Mouse (Mus musculus): ENCODE data around the gene Ihh. TPM values are rescaled to one million over a fixed set of nuclear protein-coding genes. Genes with fewer than 3 reads are reported as not detected.

Ihh gene
- polyA plus RNA-seq, 2 experiments, result 6.0 to 30.6 TPM

GRCm38 (mm10) chr1:74901686-74902085 is 49.8 kb downstream of the Ihh start:
- H3K27me3 ChIP-seq (ENCODE audit: control insufficient read depth, insufficient read depth, low read length), result peaks cover 47% of the 10 kb centered on the region
- no peak overlapping the region for H3K4me3 ChIP-seq (replicated peaks; ENCODE audit: low read length)
- H3K27ac ChIP-seq (replicated peaks; ENCODE audit: low read depth, low read length), result no peak overlapping the region
- no peak for DNase-seq (ENCODE audit: low spot score)
- no peak overlapping the region for H3K9ac ChIP-seq (ENCODE audit: low read depth, low read length, severe bottlenecking)
- ATAC-seq (ENCODE audit: low FRiP score, low read depth), result no peak
- WGBS, result 7% methylated on average over 3 of the region's 3 CpGs
- 0 out of 2 replicates have a peak, but pooled peaks cover 9% of the 10 kb centered on the region for H3K4me1 ChIP-seq (ENCODE audit: control insufficient read depth, insufficient read depth, low read length)
- H3K4me2 ChIP-seq (replicated peaks; ENCODE audit: low read depth, low read length, severe bottlenecking), result no peak overlapping the region
- no peaks in the 10 kb centered on the region for H3K9me3 ChIP-seq (ENCODE audit: control insufficient read depth, low read length)
- no peak for TF ChIP-seq POLR2A (IDR thresholded peaks at IDR 0.05; ENCODE audit: borderline replicate concordance, extremely low read depth, insufficient read depth, insufficient read length)
- H3K36me3 ChIP-seq (ENCODE audit: control insufficient read depth, insufficient read depth, low read length), result no peaks in the 10 kb centered on the region

- ATAC-seq (ENCODE audit: low FRiP score, low read depth), result no peak
- DNase-seq (ENCODE audit: low spot score), result no peak
- under 1% methylated on average over 50 of the region's 66 CpGs for WGBS
- Histone ChIP-seq H3K9me3 (ENCODE audit: control insufficient read depth, low read length) (no peaks in the 10 kb centered on the region), H3K4me2 (replicated peaks; ENCODE audit: low read depth, low read length, severe bottlenecking) (peak overlapping the region; percentile 47), H3K4me3 (replicated peaks; ENCODE audit: low read length) (peak overlapping the region; percentile 31), H3K9ac (ENCODE audit: low read depth, low read length, severe bottlenecking) (peak overlapping the region; percentile 16; the same call in 1 of the 2 replicates), H3K4me1 (ENCODE audit: control insufficient read depth, insufficient read depth, low read length) (0 out of 2 replicates have a peak, but pooled peaks cover 9% of the 10 kb centered on the region), H3K36me3 (ENCODE audit: control insufficient read depth, insufficient read depth, low read length) (no peaks in the 10 kb centered on the region), H3K27ac (replicated peaks; ENCODE audit: low read depth, low read length) (no peak overlapping the region), H3K27me3 (ENCODE audit: control insufficient read depth, insufficient read depth, low read length) (peaks cover 57% of the 10 kb centered on the region)
- no peak for TF ChIP-seq POLR2A (IDR thresholded peaks at IDR 0.05; ENCODE audit: borderline replicate concordance, extremely low read depth, insufficient read depth, insufficient read length)
These were observed 50.9 kb downstream of the Ihh start for GRCm38 (mm10) chr1:74900341-74901285.

GRCm38 (mm10) chr1:74898656-74899431 is 52.6 kb downstream of the Ihh start:
- H3K36me3 ChIP-seq (ENCODE audit: control insufficient read depth, insufficient read depth, low read length), result no peaks in the 10 kb centered on the region
- no peak overlapping the region for H3K27ac ChIP-seq (replicated peaks; ENCODE audit: low read depth, low read length)
- TF ChIP-seq POLR2A (IDR thresholded peaks at IDR 0.05; ENCODE audit: borderline replicate concordance, extremely low read depth, insufficient read depth, insufficient read length), result no peak
- no peaks in the 10 kb centered on the region for H3K9me3 ChIP-seq (ENCODE audit: control insufficient read depth, low read length)
- peaks cover 72% of the 10 kb centered on the region for H3K27me3 ChIP-seq (ENCODE audit: control insufficient read depth, insufficient read depth, low read length)
- H3K9ac ChIP-seq (ENCODE audit: low read depth, low read length, severe bottlenecking), result no peak overlapping the region
- no peak overlapping the region for H3K4me2 ChIP-seq (replicated peaks; ENCODE audit: low read depth, low read length, severe bottlenecking)
- ATAC-seq (ENCODE audit: low FRiP score, low read depth) (no peak), DNase-seq (ENCODE audit: low spot score) (no peak)
- WGBS, result 6% methylated on average over 6 of the region's 10 CpGs
- 0 out of 2 replicates have a peak, but pooled peaks cover 9% of the 10 kb centered on the region for H3K4me1 ChIP-seq (ENCODE audit: control insufficient read depth, insufficient read depth, low read length)
- H3K4me3 ChIP-seq (replicated peaks; ENCODE audit: low read length), result no peak overlapping the region

- TF ChIP-seq POLR2A (IDR thresholded peaks at IDR 0.05; ENCODE audit: borderline replicate concordance, extremely low read depth, insufficient read depth, insufficient read length), result no peak
- no peaks in the 10 kb centered on the region for H3K9me3 ChIP-seq (ENCODE audit: control insufficient read depth, low read length)
- H3K27me3 ChIP-seq (ENCODE audit: control insufficient read depth, insufficient read depth, low read length), result peaks cover 73% of the 10 kb centered on the region
- H3K4me3 ChIP-seq (replicated peaks; ENCODE audit: low read length), result no peak overlapping the region
- no peak overlapping the region for H3K4me2 ChIP-seq (replicated peaks; ENCODE audit: low read depth, low read length, severe bottlenecking)
- 1% methylated on average over 7 of the region's 7 CpGs for WGBS
- ATAC-seq (ENCODE audit: low FRiP score, low read depth) (no peak), DNase-seq (ENCODE audit: low spot score) (no peak)
- H3K9ac ChIP-seq (ENCODE audit: low read depth, low read length, severe bottlenecking), result no peak overlapping the region
- no peak overlapping the region for H3K27ac ChIP-seq (replicated peaks; ENCODE audit: low read depth, low read length)
- H3K36me3 ChIP-seq (ENCODE audit: control insufficient read depth, insufficient read depth, low read length), result no peaks in the 10 kb centered on the region
- 0 out of 2 replicates have a peak, but pooled peaks cover 9% of the 10 kb centered on the region for H3K4me1 ChIP-seq (ENCODE audit: control insufficient read depth, insufficient read depth, low read length)
These were observed 53.5 kb downstream of the Ihh start for GRCm38 (mm10) chr1:74897976-74898375.

MicroRNA genes within 50 kb of the gene (microRNA counts, 519-probe panel; counts per million panel counts)
- microRNA mmu-miR-375, result 1,400 counts per million, percentile 9 among the panel's probes with 10 or more counts

Small RNA genes within 50 kb of the gene (microRNA-seq; reads per million reads assigned to microRNA genes)
- gene Mir375, result 408 reads per million, percentile 63 among the genes with 10 or more reads in this experiment

Other genes starting within 250 kb of the Ihh start
- 16.1 TPM in 2 replicates for gene Cyp27a1, start 238.1 kb downstream of the Ihh start, polyA plus RNA-seq (2012; rRNA removed)
- 11.6 and 12.2 TPM in 2 replicates for gene Cyp27a1, start 238.1 kb downstream of the Ihh start, polyA plus RNA-seq (2014; fragmentation: Nextera tagmentation; extraction: Ambion mirVana)
- 4.3 and 5.1 TPM in 2 replicates for gene Prkag3, start 202.5 kb downstream of the Ihh start, polyA plus RNA-seq (2012; rRNA removed)
- 1.4 and 2.5 TPM in 2 replicates for gene Prkag3, start 202.5 kb downstream of the Ihh start, polyA plus RNA-seq (2014; fragmentation: Nextera tagmentation; extraction: Ambion mirVana)
- gene Wnt6, start 179.8 kb downstream of the Ihh start, polyA plus RNA-seq (2012; rRNA removed), result 39.9 and 42.8 TPM in 2 replicates
- gene Wnt6, start 179.8 kb downstream of the Ihh start, polyA plus RNA-seq (2014; fragmentation: Nextera tagmentation; extraction: Ambion mirVana), result 51.8 and 54.3 TPM in 2 replicates
- 3.8 and 4.7 TPM in 2 replicates for gene Wnt10a, start 160.2 kb downstream of the Ihh start, polyA plus RNA-seq (2012; rRNA removed)
- 8.3 and 9.3 TPM in 2 replicates for gene Wnt10a, start 160.2 kb downstream of the Ihh start, polyA plus RNA-seq (2014; fragmentation: Nextera tagmentation; extraction: Ambion mirVana)
- gene Cdk5r2, start 96.7 kb downstream of the Ihh start, polyA plus RNA-seq (2012; rRNA removed), result 0.49 and 0.63 TPM in 2 replicates
- 0.07 and 0.10 TPM in 2 replicates for gene Cdk5r2, start 96.7 kb downstream of the Ihh start, polyA plus RNA-seq (2014; fragmentation: Nextera tagmentation; extraction: Ambion mirVana)
- gene Fev, start 66.3 kb downstream of the Ihh start, polyA plus RNA-seq (2012; rRNA removed), result 0.05 TPM in 1 of 2 replicates, not detected in the other
- gene Fev, start 66.3 kb downstream of the Ihh start, polyA plus RNA-seq (2014; fragmentation: Nextera tagmentation; extraction: Ambion mirVana), result 0.14 TPM in 1 of 2 replicates, not detected in the other
- gene Cryba2, start 58.5 kb downstream of the Ihh start, polyA plus RNA-seq (2012; rRNA removed), result not detected in 2 replicates
- not detected in 2 replicates for gene Cryba2, start 58.5 kb downstream of the Ihh start, polyA plus RNA-seq (2014; fragmentation: Nextera tagmentation; extraction: Ambion mirVana)
- 0.01 TPM in 1 of 2 replicates, not detected in the other for gene Cfap65, start 16.1 kb downstream of the Ihh start, polyA plus RNA-seq (2012; rRNA removed)
- gene Cfap65, start 16.1 kb downstream of the Ihh start, polyA plus RNA-seq (2014; fragmentation: Nextera tagmentation; extraction: Ambion mirVana), result not detected in 2 replicates
- 4.4 and 4.8 TPM in 2 replicates for gene Nhej1, start 173.5 kb upstream of the Ihh start, polyA plus RNA-seq (2012; rRNA removed)
- 7.8 and 10.8 TPM in 2 replicates for gene Nhej1, start 173.5 kb upstream of the Ihh start, polyA plus RNA-seq (2014; fragmentation: Nextera tagmentation; extraction: Ambion mirVana)
- gene Slc23a3, start 182.2 kb upstream of the Ihh start, polyA plus RNA-seq (2012; rRNA removed), result 0.55 and 0.58 TPM in 2 replicates
- 0.11 and 0.12 TPM in 2 replicates for gene Slc23a3, start 182.2 kb upstream of the Ihh start, polyA plus RNA-seq (2014; fragmentation: Nextera tagmentation; extraction: Ambion mirVana)
- 48.1 and 56.7 TPM in 2 replicates for gene Cnppd1, start 191.0 kb upstream of the Ihh start, polyA plus RNA-seq (2012; rRNA removed)
- 37.8 and 39.7 TPM in 2 replicates for gene Cnppd1, start 191.0 kb upstream of the Ihh start, polyA plus RNA-seq (2014; fragmentation: Nextera tagmentation; extraction: Ambion mirVana)
- gene Retreg2, start 191.1 kb upstream of the Ihh start, polyA plus RNA-seq (2012; rRNA removed), result 74.8 and 101 TPM in 2 replicates
- 46.4 and 48.1 TPM in 2 replicates for gene Retreg2, start 191.1 kb upstream of the Ihh start, polyA plus RNA-seq (2014; fragmentation: Nextera tagmentation; extraction: Ambion mirVana)
- gene Zfand2b, start 217.0 kb upstream of the Ihh start, polyA plus RNA-seq (2012; rRNA removed), result 53.2 and 58.5 TPM in 2 replicates
- 40.2 TPM in 2 replicates for gene Zfand2b, start 217.0 kb upstream of the Ihh start, polyA plus RNA-seq (2014; fragmentation: Nextera tagmentation; extraction: Ambion mirVana)
- gene Abcb6, start 228.7 kb upstream of the Ihh start, polyA plus RNA-seq (2012; rRNA removed), result 27.3 and 34.2 TPM in 2 replicates
- gene Abcb6, start 228.7 kb upstream of the Ihh start, polyA plus RNA-seq (2014; fragmentation: Nextera tagmentation; extraction: Ambion mirVana), result 29.7 and 34.1 TPM in 2 replicates
- 34.1 and 34.7 TPM in 2 replicates for gene Ankzf1, start 240.5 kb upstream of the Ihh start, polyA plus RNA-seq (2012; rRNA removed)
- gene Ankzf1, start 240.5 kb upstream of the Ihh start, polyA plus RNA-seq (2014; fragmentation: Nextera tagmentation; extraction: Ambion mirVana), result 19.2 and 23.2 TPM in 2 replicates
- gene Atg9a, start 240.5 kb upstream of the Ihh start, polyA plus RNA-seq (2012; rRNA removed), result 46.1 and 62.3 TPM in 2 replicates
- gene Atg9a, start 240.5 kb upstream of the Ihh start, polyA plus RNA-seq (2014; fragmentation: Nextera tagmentation; extraction: Ambion mirVana), result 31.5 and 33.9 TPM in 2 replicates